Mouse (Mus musculus) thymus, adult 2 months (tissue): ENCODE data around the gene Abhd12. TPM values are rescaled to one million over a fixed set of nuclear protein-coding genes. Genes with fewer than 3 reads are reported as not detected.
A peak's percentile ranks its signal among the peaks of the same experiment; 100 is the strongest.
"Not testable (repeated sequence)": the region's sequence is repeated elsewhere in the genome, so short reads cannot be mapped to it uniquely, and the experiment has no call there.

Experiments used
- DNase-seq: peaks from one replicate; pipeline ENCODE4 v3.0.0; 2021
- H3K27ac ChIP-seq: fragments of 200-500 bp; 2 replicates; pipeline ENCODE4 v1.5.1; 2012; ENCODE audit warnings: low read length, control low read depth; ENCODE audit not compliant: control insufficient read depth, insufficient read depth
- H3K27me3 ChIP-seq: fragments of 200-500 bp; 2 replicates; pipeline ENCODE4 v1.6.1; 2012; ENCODE audit warnings: mild to moderate bottlenecking, low read length, moderate library complexity, mixed read lengths; ENCODE audit not compliant: control insufficient read depth, insufficient read depth
- H3K36me3 ChIP-seq: fragments of 200-500 bp; 2 replicates; pipeline ENCODE4 v1.6.1; 2012; ENCODE audit warnings: mild to moderate bottlenecking, low read length, moderate library complexity; ENCODE audit not compliant: control insufficient read depth, insufficient read depth
- H3K4me1 ChIP-seq: fragments of 200-500 bp; replicated peaks from 2 replicates; pipeline ENCODE4 v1.6.1; 2012; ENCODE audit warnings: low read length; ENCODE audit not compliant: control insufficient read depth, insufficient read depth
- H3K4me3 ChIP-seq: fragments of 200-500 bp; 2 replicates; pipeline ENCODE4 v1.5.1; 2012; ENCODE audit warnings: mild to moderate bottlenecking, low read length, control low read depth, moderate library complexity; ENCODE audit not compliant: control insufficient read depth, insufficient read depth
- CTCF ChIP-seq: fragments of 200-500 bp; IDR thresholded peaks from 2 replicates; pipeline ENCODE4 v1.5.1; 2012; ENCODE audit warnings: mild to moderate bottlenecking, control low read depth, low read length, moderate library complexity, borderline replicate concordance; ENCODE audit not compliant: control insufficient read depth, poor library complexity, insufficient read depth; ENCODE audit errors: extremely low read depth
- POLR2A ChIP-seq: fragments of 200-500 bp; IDR thresholded peaks from 2 replicates; pipeline ENCODE4 v1.6.1; 2012; ENCODE audit warnings: mild to moderate bottlenecking, low read length, control low read depth, moderate library complexity; ENCODE audit not compliant: control insufficient read depth, poor library complexity, insufficient read depth; ENCODE audit errors: extremely low read depth
- WGBS: fragments of 180-500 bp; shearing (Covaris S2); methylation state at CpG from one replicate; pipeline ENCODE4 v1.1.7; 2018; 5-methylcytosine and 5-hydroxymethylcytosine counted together
- polyA plus RNA-seq: library from polyadenylated mRNA; depleted of rRNA; stranded (reverse); fragments of >200 nt; gene quantifications from 2 replicates; pipeline ENCODE4 v1.2.3, GENCODE M21; 2012

Abhd12 gene
- polyA plus RNA-seq, 1 experiment, result 63.0 TPM

GRCm38 (mm10) chr2:150910295-150910881 lies 5.8 kb upstream of the Abhd12 start:
- DNase-seq, result no peak
- TF ChIP-seq CTCF (no peak), POLR2A (no peak)
- Histone ChIP-seq H3K27ac (peak overlapping the region; percentile 81), H3K4me3 (no peak overlapping the region), H3K4me1 (no peaks in the 10 kb centered on the region), H3K27me3 (no peaks in the 10 kb centered on the region), H3K36me3 (no peaks in the 10 kb centered on the region)
- WGBS, result 37% methylated on average over 10 of the region's 10 CpGs

DNA sequence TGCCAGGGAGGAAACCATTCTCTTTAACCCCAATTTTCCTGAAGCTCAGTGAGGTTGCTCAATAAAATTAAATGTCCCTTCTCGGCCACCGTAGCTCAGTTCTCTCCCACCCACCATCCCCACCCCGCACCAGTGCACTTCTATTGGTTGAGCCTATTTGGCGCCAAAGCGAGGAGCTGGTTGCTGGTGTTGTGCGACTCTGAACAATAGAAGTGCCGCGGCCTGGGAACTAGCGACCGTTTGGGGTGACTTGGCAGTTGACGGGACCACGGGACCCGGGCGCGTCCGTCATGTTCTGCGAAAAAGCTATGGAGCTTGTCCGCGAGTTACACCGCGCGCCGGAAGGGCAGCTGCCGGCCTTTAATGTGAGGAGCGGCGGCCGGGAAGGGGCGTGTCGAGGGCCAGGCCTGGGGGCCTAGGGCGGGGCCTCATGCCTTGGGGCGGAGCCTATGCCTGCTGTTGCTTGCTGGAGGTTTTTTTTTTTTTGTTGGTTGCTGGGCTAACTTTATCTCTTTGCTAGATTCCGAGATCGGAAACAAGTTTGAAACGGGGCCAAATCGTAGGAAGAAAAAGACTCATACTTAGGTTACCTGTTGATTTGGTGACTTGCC lies 5.0 kb upstream of the Abhd12 start:
- peak overlapping the region; percentile 81 for H3K27ac ChIP-seq
- no peaks in the 10 kb centered on the region for H3K36me3 ChIP-seq
- WGBS, result under 1% methylated on average over 35 of the region's 35 CpGs
- H3K27me3 ChIP-seq, result no peaks in the 10 kb centered on the region
- peak overlapping the region; percentile 87 for H3K4me3 ChIP-seq
- H3K4me1 ChIP-seq, result no peaks in the 10 kb centered on the region
- TF ChIP-seq CTCF (0 out of 2 replicates have a peak, but pooled peaks have one; percentile 37), POLR2A (no peak)
- peak; percentile 97 for DNase-seq

DNA sequence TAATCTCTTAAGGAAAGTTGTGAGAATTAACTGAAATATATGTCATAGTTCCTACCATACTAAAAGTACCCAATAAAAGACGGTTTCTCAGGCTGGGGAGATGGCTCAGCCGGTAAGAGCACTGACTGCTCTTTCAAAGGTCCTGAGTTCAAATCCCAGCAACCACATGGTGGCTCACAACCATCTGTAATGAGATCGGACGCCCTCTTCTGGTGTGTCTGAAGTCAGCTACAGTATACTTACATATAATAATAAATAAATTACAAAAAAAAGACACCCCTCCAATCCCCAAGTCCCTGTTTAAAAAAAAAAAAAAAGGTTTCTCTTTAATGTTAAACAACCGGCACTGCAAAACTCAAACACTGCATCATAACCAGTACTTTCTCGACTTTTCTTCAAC lies 4.3 kb upstream of the Abhd12 start:
- DNase-seq, result not testable (repeated sequence)

GRCm38 (mm10) chr2:150904936-150905450 lies 452 bp upstream of the Abhd12 start, which contains the start of gene Gins1:
TSS of gene Gins1 (plus strand) at chr2:150905400.
- Histone ChIP-seq H3K4me1 (peaks cover 7% of the 10 kb centered on the region), H3K27me3 (no peaks in the 10 kb centered on the region), H3K27ac (peak within 1 kb of the TSS; percentile 61), H3K36me3 (no peaks in the 10 kb centered on the region), H3K4me3 (peak within 1 kb of the TSS; percentile 83)
- no peak for TF ChIP-seq CTCF
- TF ChIP-seq POLR2A, result no peak
- 40% methylated on average over 9 of the region's 9 CpGs for WGBS
- no peak for DNase-seq

More for the DNA sequence above, 4.3 kb upstream of the Abhd12 start:
- not testable (repeated sequence) for H3K4me1 ChIP-seq, H3K27me3 ChIP-seq, H3K27ac ChIP-seq, H3K36me3 ChIP-seq, H3K4me3 ChIP-seq
- 44% methylated on average over 6 of the region's 6 CpGs for WGBS

DNA sequence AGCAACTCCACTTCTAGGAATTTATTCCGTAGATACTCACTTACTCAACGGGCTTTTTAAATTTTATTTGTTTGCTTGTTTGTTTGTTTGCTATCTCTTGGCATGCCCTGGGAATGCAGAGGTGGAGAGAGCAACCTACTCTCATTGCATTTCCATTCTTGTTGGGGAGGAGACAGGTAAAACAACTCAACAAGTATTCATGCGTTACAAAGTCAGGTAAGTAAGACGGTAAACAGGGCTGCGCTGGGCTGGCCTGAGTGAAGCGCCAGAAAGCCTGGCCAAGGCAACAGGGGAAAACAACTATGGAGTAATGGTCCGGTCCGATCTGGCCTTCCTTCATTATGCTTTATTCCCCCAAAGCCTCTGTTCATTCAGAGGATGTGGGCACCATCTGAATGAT lies 2.2 kb downstream of the Abhd12 start:
- no peaks in the 10 kb centered on the region for H3K27me3 ChIP-seq
- H3K4me3 ChIP-seq, result no peak overlapping the region
- WGBS, result 95% methylated on average over 8 of the region's 8 CpGs
- no peak for DNase-seq
- TF ChIP-seq POLR2A, result no peak
- no peak for TF ChIP-seq CTCF
- H3K27ac ChIP-seq, result no peak overlapping the region
- H3K4me1 ChIP-seq, result peaks cover 7% of the 10 kb centered on the region
- H3K36me3 ChIP-seq, result no peaks in the 10 kb centered on the region

GRCm38 (mm10) chr2:150900341-150900740 lies 4.2 kb downstream of the Abhd12 start:
- H3K36me3 ChIP-seq, result no peaks in the 10 kb centered on the region
- 96% methylated on average over 6 of the region's 6 CpGs for WGBS
- no peak overlapping the region for H3K4me3 ChIP-seq
- H3K4me1 ChIP-seq, result peaks cover 7% of the 10 kb centered on the region
- no peak for DNase-seq
- no peak overlapping the region for H3K27ac ChIP-seq
- TF ChIP-seq POLR2A (no peak), CTCF (no peak)
- H3K27me3 ChIP-seq, result no peaks in the 10 kb centered on the region
